Mouse (Mus musculus): ENCODE measurements around the gene C2cd4d. TPM values are rescaled to one million over a fixed set of nuclear protein-coding genes. Genes with fewer than 3 reads are reported as not detected.

C2cd4d gene
- total and polyA plus RNA-seq, 2 experiments: 0.18 to 2.5 TPM

- peak within 1 kb of the TSS; percentile 99 for H3K27ac ChIP-seq (replicated peaks; ENCODE audit: insufficient read depth, low read depth, low read length)
- 6% methylated on average over 5 of the region's 5 CpGs for WGBS
- H3K9ac ChIP-seq (ENCODE audit: low read depth, low read length): peak within 1 kb of the TSS; percentile 81
- H3K4me3 ChIP-seq (ENCODE audit: insufficient read depth, low read depth, low read length): peak within 1 kb of the TSS; percentile 64
- H3K27me3 ChIP-seq (ENCODE audit: control insufficient read depth, insufficient read depth, low read length): no peaks in the 10 kb centered on the region
- DNase-seq (ENCODE audit: extremely low read depth, low read depth, low spot score): peak; percentile 89
- TF ChIP-seq POLR2A (IDR thresholded peaks at IDR 0.05; ENCODE audit: extremely low read depth, insufficient read depth, low read length): peak; percentile 81
- no peak for TF ChIP-seq CTCF (IDR thresholded peaks at IDR 0.05; ENCODE audit: low read depth, low read length)
- peaks cover 24% of the 10 kb centered on the region for H3K4me1 ChIP-seq (ENCODE audit: control insufficient read depth, insufficient read depth, low read length)
- peaks cover 4% of the 10 kb centered on the region; the same call in 1 of the 2 replicates for H3K36me3 ChIP-seq (ENCODE audit: control insufficient read depth, insufficient read depth, low read length)
- no peaks in the 10 kb centered on the region; the same call in 1 of the 2 replicates for H3K79me2 ChIP-seq (ENCODE audit: control insufficient read depth, insufficient read depth, low read length)
Observed at GRCm38 (mm10) chr3:94372641-94373040, 10.4 kb downstream of the C2cd4d start, which contains the start of gene Rorc. TSS of gene Rorc (plus strand) at chr3:94372794.

GRCm38 (mm10) chr3:94373090-94373489 is 10.9 kb downstream of the C2cd4d start:
- no peak for TF ChIP-seq CTCF (IDR thresholded peaks at IDR 0.05; ENCODE audit: low read depth, low read length)
- no peak for TF ChIP-seq POLR2A (IDR thresholded peaks at IDR 0.05; ENCODE audit: extremely low read depth, insufficient read depth, low read length)
- WGBS: 3% methylated on average over 10 of the region's 10 CpGs
- Histone ChIP-seq H3K27me3 (ENCODE audit: control insufficient read depth, insufficient read depth, low read length) (no peaks in the 10 kb centered on the region), H3K79me2 (ENCODE audit: control insufficient read depth, insufficient read depth, low read length) (no peaks in the 10 kb centered on the region; the same call in 1 of the 2 replicates), H3K4me1 (ENCODE audit: control insufficient read depth, insufficient read depth, low read length) (peaks cover 19% of the 10 kb centered on the region), H3K9ac (ENCODE audit: low read depth, low read length) (peak overlapping the region; percentile 81), H3K4me3 (ENCODE audit: insufficient read depth, low read depth, low read length) (peak overlapping the region; percentile 64), H3K27ac (replicated peaks; ENCODE audit: insufficient read depth, low read depth, low read length) (peak overlapping the region; percentile 99), H3K36me3 (ENCODE audit: control insufficient read depth, insufficient read depth, low read length) (peaks cover 4% of the 10 kb centered on the region; the same call in 1 of the 2 replicates)
- peak; percentile 62 for DNase-seq (ENCODE audit: extremely low read depth, low read depth, low spot score)

- no peaks in the 10 kb centered on the region for H3K27me3 ChIP-seq (ENCODE audit: control insufficient read depth, insufficient read depth, low read length)
- DNase-seq (ENCODE audit: extremely low read depth, low read depth, low spot score): peak; percentile 93
- H3K36me3 ChIP-seq (ENCODE audit: control insufficient read depth, insufficient read depth, low read length): peaks cover 4% of the 10 kb centered on the region; the same call in 1 of the 2 replicates
- H3K9ac ChIP-seq (ENCODE audit: low read depth, low read length): peak overlapping the region; percentile 81
- H3K4me3 ChIP-seq (ENCODE audit: insufficient read depth, low read depth, low read length): peak overlapping the region; percentile 64
- H3K4me1 ChIP-seq (ENCODE audit: control insufficient read depth, insufficient read depth, low read length): peaks cover 15% of the 10 kb centered on the region
- TF ChIP-seq POLR2A (IDR thresholded peaks at IDR 0.05; ENCODE audit: extremely low read depth, insufficient read depth, low read length) (no peak), CTCF (IDR thresholded peaks at IDR 0.05; ENCODE audit: low read depth, low read length) (no peak)
- peak overlapping the region; percentile 99 for H3K27ac ChIP-seq (replicated peaks; ENCODE audit: insufficient read depth, low read depth, low read length)
- 0% methylated on average over 5 of the region's 5 CpGs for WGBS
- no peaks in the 10 kb centered on the region; the same call in 1 of the 2 replicates for H3K79me2 ChIP-seq (ENCODE audit: control insufficient read depth, insufficient read depth, low read length)
Observed at GRCm38 (mm10) chr3:94373597-94374011, 11.4 kb downstream of the C2cd4d start.

- Histone ChIP-seq H3K36me3 (ENCODE audit: control insufficient read depth, insufficient read depth, low read length) (peaks cover 4% of the 10 kb centered on the region; the same call in 1 of the 2 replicates), H3K27me3 (ENCODE audit: control insufficient read depth, insufficient read depth, low read length) (no peaks in the 10 kb centered on the region), H3K27ac (replicated peaks; ENCODE audit: insufficient read depth, low read depth, low read length) (peak overlapping the region; percentile 71)
Observed at GRCm38 (mm10) chr3:94374636-94375035, 12.4 kb downstream of the C2cd4d start.

GRCm38 (mm10) chr3:94375146-94375545 is 12.9 kb downstream of the C2cd4d start:
- no peak overlapping the region for H3K9ac ChIP-seq (ENCODE audit: low read depth, low read length)
- 29% methylated on average over 2 of the region's 2 CpGs for WGBS
- H3K27me3 ChIP-seq (ENCODE audit: control insufficient read depth, insufficient read depth, low read length): no peaks in the 10 kb centered on the region
- no peaks in the 10 kb centered on the region; the same call in 1 of the 2 replicates for H3K79me2 ChIP-seq (ENCODE audit: control insufficient read depth, insufficient read depth, low read length)
- peak overlapping the region; percentile 46; the same call in 1 of the 2 replicates for H3K27ac ChIP-seq (replicated peaks; ENCODE audit: insufficient read depth, low read depth, low read length)
- peak; percentile 34 for DNase-seq (ENCODE audit: extremely low read depth, low read depth, low spot score)
- H3K4me1 ChIP-seq (ENCODE audit: control insufficient read depth, insufficient read depth, low read length): peaks cover 15% of the 10 kb centered on the region
- peaks cover 4% of the 10 kb centered on the region; the same call in 1 of the 2 replicates for H3K36me3 ChIP-seq (ENCODE audit: control insufficient read depth, insufficient read depth, low read length)
- H3K4me3 ChIP-seq (ENCODE audit: insufficient read depth, low read depth, low read length): no peak overlapping the region
- TF ChIP-seq POLR2A (IDR thresholded peaks at IDR 0.05; ENCODE audit: extremely low read depth, insufficient read depth, low read length): no peak
- no peak for TF ChIP-seq CTCF (IDR thresholded peaks at IDR 0.05; ENCODE audit: low read depth, low read length)

More at GRCm38 (mm10) chr3:94374636-94375035, 12.4 kb downstream of the C2cd4d start:
- Histone ChIP-seq H3K4me3 (ENCODE audit: insufficient read depth, low read depth, low read length) (no peak overlapping the region), H3K4me1 (ENCODE audit: control insufficient read depth, insufficient read depth, low read length) (peaks cover 15% of the 10 kb centered on the region), H3K79me2 (ENCODE audit: control insufficient read depth, insufficient read depth, low read length) (no peaks in the 10 kb centered on the region; the same call in 1 of the 2 replicates), H3K9ac (ENCODE audit: low read depth, low read length) (peak overlapping the region; percentile 29)
- peak; percentile 75 for DNase-seq (ENCODE audit: extremely low read depth, low read depth, low spot score)
- TF ChIP-seq CTCF (IDR thresholded peaks at IDR 0.05; ENCODE audit: low read depth, low read length) (no peak), POLR2A (IDR thresholded peaks at IDR 0.05; ENCODE audit: extremely low read depth, insufficient read depth, low read length) (no peak)

- TF ChIP-seq POLR2A (IDR thresholded peaks at IDR 0.05; ENCODE audit: extremely low read depth, insufficient read depth, low read length): no peak
- TF ChIP-seq CTCF (IDR thresholded peaks at IDR 0.05; ENCODE audit: low read depth, low read length): no peak
Observed at GRCm38 (mm10) chr3:94375861-94376260, 13.6 kb downstream of the C2cd4d start.

More at GRCm38 (mm10) chr3:94375861-94376260, 13.6 kb downstream of the C2cd4d start:
- DNase-seq (ENCODE audit: extremely low read depth, low read depth, low spot score): no peak
- H3K79me2 ChIP-seq (ENCODE audit: control insufficient read depth, insufficient read depth, low read length): no peaks in the 10 kb centered on the region; the same call in 1 of the 2 replicates
- no peak overlapping the region for H3K9ac ChIP-seq (ENCODE audit: low read depth, low read length)
- 73% methylated on average over 5 of the region's 5 CpGs for whole genome bisulfite sequencing
- peaks cover 4% of the 10 kb centered on the region; the same call in 1 of the 2 replicates for H3K36me3 ChIP-seq (ENCODE audit: control insufficient read depth, insufficient read depth, low read length)
- H3K27ac ChIP-seq (replicated peaks; ENCODE audit: insufficient read depth, low read depth, low read length): no peak overlapping the region
- peaks cover 15% of the 10 kb centered on the region for H3K4me1 ChIP-seq (ENCODE audit: control insufficient read depth, insufficient read depth, low read length)
- no peaks in the 10 kb centered on the region for H3K27me3 ChIP-seq (ENCODE audit: control insufficient read depth, insufficient read depth, low read length)
- H3K4me3 ChIP-seq (ENCODE audit: insufficient read depth, low read depth, low read length): no peak overlapping the region

Data from liver, adult 2 months (tissue).